Mouse (Mus musculus) midbrain, embryonic 10.5 days (tissue): ENCODE measurements around the gene Cyfip1. TPM values are rescaled to one million over a fixed set of nuclear protein-coding genes. Genes with fewer than 3 reads are reported as not detected.
A peak's percentile ranks its signal among the peaks of the same experiment; 100 is the strongest.
"Not testable (repeated sequence)": the region's sequence is repeated elsewhere in the genome, so short reads cannot be mapped to it uniquely, and the experiment has no call there.

Experiments
- DNase-seq: peaks from one replicate; pipeline ENCODE4 v3.0.0-alpha.2; 2017; ENCODE audit warnings: low spot score
- H3K27ac ChIP-seq: fragments of 300-500 bp; sonication (generic); replicated peaks from 2 replicates; pipeline ENCODE4 v1.5.1; 2016; ENCODE audit warnings: mild to moderate bottlenecking
- H3K27me3 ChIP-seq: fragments of 300-500 bp; sonication (generic); 2 replicates; pipeline ENCODE4 v1.6.1; 2016; ENCODE audit warnings: low read depth, mild to moderate bottlenecking; ENCODE audit not compliant: poor library complexity, severe bottlenecking
- H3K36me3 ChIP-seq: fragments of 300-500 bp; sonication (generic); 2 replicates; pipeline ENCODE4 v1.6.1; 2016; ENCODE audit warnings: mild to moderate bottlenecking, moderate library complexity
- H3K4me1 ChIP-seq: fragments of 300-500 bp; sonication (generic); 2 replicates; pipeline ENCODE4 v1.6.1; 2016
- H3K4me3 ChIP-seq: fragments of 300-500 bp; sonication (generic); 2 replicates; pipeline ENCODE4 v1.5.1; 2016; ENCODE audit warnings: mild to moderate bottlenecking, moderate library complexity
- H3K9me3 ChIP-seq: fragments of 300-500 bp; sonication (generic); replicated peaks from 2 replicates; pipeline ENCODE4 v1.6.1; 2016; ENCODE audit warnings: mild to moderate bottlenecking
- WGBS: fragments of 180-500 bp; shearing (Covaris S2); methylation state at CpG from one replicate; pipeline ENCODE4 v1.1.7; 2016; 5-methylcytosine and 5-hydroxymethylcytosine counted together
- polyA plus RNA-seq: library from polyadenylated mRNA; unstranded; fragments of >200 nt; fragmentation: Nextera tagmentation; extraction: Ambion mirVana; gene quantifications from 2 replicates; pipeline ENCODE4 v1.2.1, GENCODE M21; 2016

Cyfip1 gene
- polyA plus RNA-seq, 1 experiment from 2014 or later, result 79.2 TPM

GRCm38 (mm10) chr7:55911371-55911770 is 69.8 kb downstream of the Cyfip1 start:
- H3K4me3 ChIP-seq, result no peak overlapping the region
- no peak overlapping the region for H3K27ac ChIP-seq
- 92% methylated on average over 8 of the region's 8 CpGs for WGBS
- no peaks in the 10 kb centered on the region for H3K4me1 ChIP-seq
- H3K27me3 ChIP-seq, result no peaks in the 10 kb centered on the region
- peaks cover 99% of the 10 kb centered on the region for H3K36me3 ChIP-seq
- no peak for DNase-seq
- no peaks in the 10 kb centered on the region for H3K9me3 ChIP-seq

DNA sequence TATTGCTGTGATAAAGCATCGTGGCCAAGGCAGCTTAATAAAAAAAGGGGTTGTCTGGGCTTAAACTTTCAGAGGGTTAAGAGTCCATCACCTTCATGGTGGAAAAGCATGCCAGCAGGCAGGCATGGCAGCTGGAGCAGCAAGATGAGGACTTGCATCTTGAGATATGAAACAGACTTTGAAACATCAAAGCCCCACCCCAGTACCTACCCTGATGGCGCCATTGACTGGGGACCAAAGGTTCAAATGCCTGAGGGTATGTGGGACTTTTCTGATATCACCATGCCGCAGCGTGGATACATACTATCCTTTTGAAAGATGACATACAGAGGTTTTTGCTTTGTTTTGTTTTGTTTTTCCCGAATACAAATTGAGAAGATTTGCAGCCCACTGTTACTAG is 70.6 kb downstream of the Cyfip1 start:
- H3K4me3 ChIP-seq, result no peak overlapping the region
- 93% methylated on average over 5 of the region's 5 CpGs for WGBS
- peaks cover 100% of the 10 kb centered on the region for H3K36me3 ChIP-seq

DNA sequence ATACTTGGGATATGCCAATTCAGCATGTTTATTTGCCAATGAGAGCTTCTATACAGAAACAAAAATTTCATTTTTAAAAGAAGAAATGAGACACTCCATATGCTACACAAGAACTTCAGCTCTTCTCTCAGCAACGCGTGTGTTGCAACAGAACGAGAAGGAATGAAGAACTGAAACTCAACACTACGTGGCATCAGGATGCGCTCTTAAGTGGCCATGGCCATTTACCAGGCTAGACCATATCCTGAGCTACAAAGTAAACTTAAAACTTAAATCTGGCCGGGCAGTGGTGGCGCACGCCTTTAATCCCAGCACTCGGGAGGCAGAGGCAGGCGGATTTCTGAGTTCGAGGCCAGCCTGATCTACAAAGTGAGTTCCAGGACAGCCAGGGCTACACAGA is 76.8 kb downstream of the Cyfip1 start:
- DNase-seq, H3K27me3 ChIP-seq, H3K9me3 ChIP-seq, H3K4me1 ChIP-seq, H3K4me3 ChIP-seq, H3K27ac ChIP-seq: not testable (repeated sequence)
- H3K36me3 ChIP-seq, result peaks cover 96% of the 10 kb centered on the region
- WGBS, result 98% methylated on average over 11 of the region's 11 CpGs

More for the DNA sequence above, 70.6 kb downstream of the Cyfip1 start:
- Histone ChIP-seq H3K27ac (no peak overlapping the region), H3K27me3 (no peaks in the 10 kb centered on the region), H3K9me3 (no peaks in the 10 kb centered on the region), H3K4me1 (no peaks in the 10 kb centered on the region)
- no peak for DNase-seq

GRCm38 (mm10) chr7:55927262-55927661 is 85.7 kb downstream of the Cyfip1 start:
- Histone ChIP-seq H3K36me3 (peaks cover 95% of the 10 kb centered on the region), H3K4me3 (no peak overlapping the region), H3K9me3 (no peaks in the 10 kb centered on the region), H3K27me3 (no peaks in the 10 kb centered on the region), H3K4me1 (no peaks in the 10 kb centered on the region), H3K27ac (no peak overlapping the region)
- WGBS, result 93% methylated on average over 4 of the region's 4 CpGs
- DNase-seq, result no peak

DNA sequence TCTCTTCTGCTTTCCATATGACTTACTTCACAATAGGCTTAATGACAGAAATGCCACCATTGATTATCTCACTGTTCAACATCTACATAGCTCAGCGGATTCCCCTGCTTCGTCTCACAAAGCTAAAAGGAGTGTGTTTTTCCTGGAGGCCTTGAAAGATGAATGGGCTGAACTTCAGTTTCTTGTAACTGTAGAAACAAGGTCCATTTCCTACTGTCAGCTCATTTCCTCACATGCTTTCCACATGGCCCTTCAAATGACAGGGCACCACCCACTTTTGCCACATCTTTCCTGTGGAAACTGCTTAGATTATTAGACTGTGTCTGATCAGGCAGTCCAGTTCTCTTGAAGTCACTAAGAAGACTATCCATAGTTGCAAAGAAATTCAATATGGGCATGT is 87.1 kb downstream of the Cyfip1 start:
- Histone ChIP-seq H3K4me3 (no peak overlapping the region), H3K36me3 (peaks cover 90% of the 10 kb centered on the region), H3K9me3 (no peaks in the 10 kb centered on the region), H3K27me3 (no peaks in the 10 kb centered on the region), H3K27ac (no peak overlapping the region), H3K4me1 (no peaks in the 10 kb centered on the region)
- 93% methylated on average over 2 of the region's 2 CpGs for WGBS
- no peak for DNase-seq

GRCm38 (mm10) chr7:55935025-55935424 is 93.5 kb downstream of the Cyfip1 start:
- Histone ChIP-seq H3K27me3 (no peaks in the 10 kb centered on the region), H3K4me3 (no peak overlapping the region), H3K4me1 (no peaks in the 10 kb centered on the region), H3K27ac (no peak overlapping the region), H3K36me3 (peaks cover 48% of the 10 kb centered on the region), H3K9me3 (no peaks in the 10 kb centered on the region)
- DNase-seq, result no peak
- WGBS, result 95% methylated on average over 2 of the region's 2 CpGs

GRCm38 (mm10) chr7:55938341-55938740 is 96.8 kb downstream of the Cyfip1 start:
- peaks cover 40% of the 10 kb centered on the region for H3K36me3 ChIP-seq
- H3K9me3 ChIP-seq, result no peaks in the 10 kb centered on the region
- no peak overlapping the region for H3K4me3 ChIP-seq
- no peak for DNase-seq
- H3K4me1 ChIP-seq, result no peaks in the 10 kb centered on the region
- 94% methylated on average over 4 of the region's 4 CpGs for WGBS
- H3K27me3 ChIP-seq, result no peaks in the 10 kb centered on the region
- H3K27ac ChIP-seq, result no peak overlapping the region

GRCm38 (mm10) chr7:55956054-55956453 is 114.5 kb downstream of the Cyfip1 start:
- no peak for DNase-seq
- Histone ChIP-seq H3K9me3 (peaks cover 13% of the 10 kb centered on the region; the same call in 1 of the 2 replicates), H3K4me1 (peaks cover 6% of the 10 kb centered on the region), H3K27ac (no peak overlapping the region), H3K4me3 (no peak overlapping the region), H3K27me3 (no peaks in the 10 kb centered on the region), H3K36me3 (peaks cover 64% of the 10 kb centered on the region)
- 98% methylated on average over 2 of the region's 2 CpGs for WGBS

- H3K27ac ChIP-seq, result no peak overlapping the region
- peaks cover 13% of the 10 kb centered on the region; the same call in 1 of the 2 replicates for H3K9me3 ChIP-seq
- peaks cover 12% of the 10 kb centered on the region for H3K4me1 ChIP-seq
- H3K4me3 ChIP-seq, result no peak overlapping the region
- peaks cover 64% of the 10 kb centered on the region for H3K36me3 ChIP-seq
- 94% methylated on average over 3 of the region's 3 CpGs for WGBS
- DNase-seq, result no peak
- no peaks in the 10 kb centered on the region for H3K27me3 ChIP-seq
Measured at GRCm38 (mm10) chr7:55957178-55957577, 115.6 kb downstream of the Cyfip1 start.

DNA sequence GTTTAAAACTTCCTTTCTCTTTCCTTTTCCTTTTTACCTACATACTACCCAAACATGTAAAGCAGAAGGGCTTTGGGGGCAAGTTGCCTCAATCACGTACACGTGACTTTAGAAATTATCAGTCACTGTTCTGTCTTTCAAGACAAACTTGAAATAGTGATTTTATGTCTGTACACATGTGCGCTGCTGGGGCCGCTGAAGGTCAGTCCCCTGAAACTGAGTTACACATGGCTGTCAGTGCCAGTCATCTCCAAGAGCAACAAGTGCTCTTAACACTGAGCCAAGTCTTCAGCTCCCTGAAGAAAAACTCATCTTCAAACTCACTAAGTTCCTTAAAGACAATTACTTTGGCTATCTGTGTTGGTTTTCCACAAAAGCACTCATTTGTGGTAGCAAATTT is 116.4 kb downstream of the Cyfip1 start:
- no peaks in the 10 kb centered on the region for H3K27me3 ChIP-seq
- H3K36me3 ChIP-seq, result peaks cover 64% of the 10 kb centered on the region
- H3K27ac ChIP-seq, result no peak overlapping the region
- H3K4me3 ChIP-seq, result no peak overlapping the region
- DNase-seq, result no peak
- peaks cover 15% of the 10 kb centered on the region for H3K4me1 ChIP-seq
- peaks cover 13% of the 10 kb centered on the region; the same call in 1 of the 2 replicates for H3K9me3 ChIP-seq
- WGBS, result 97% methylated on average over 4 of the region's 4 CpGs

DNA sequence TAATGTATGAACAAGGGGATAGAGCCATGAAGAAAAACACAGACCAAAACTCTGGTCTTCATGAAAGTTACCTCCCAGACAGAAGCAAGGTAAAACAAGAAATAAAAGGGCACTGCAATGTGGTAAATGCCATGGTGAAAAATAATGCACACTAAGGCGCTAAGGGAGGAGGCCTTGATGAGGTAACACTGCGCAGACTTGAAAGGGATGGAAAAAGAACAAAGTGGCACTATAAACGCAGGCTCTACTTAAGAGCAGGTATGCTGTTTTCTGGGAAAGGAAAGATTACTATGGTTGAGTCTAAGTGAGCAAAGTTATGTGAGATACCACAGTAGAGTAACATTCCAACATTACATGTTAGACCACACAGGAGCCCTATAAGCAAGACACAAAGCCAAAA is 118.3 kb downstream of the Cyfip1 start:
- Histone ChIP-seq H3K36me3 (peaks cover 52% of the 10 kb centered on the region), H3K27ac (no peak overlapping the region), H3K9me3 (peaks cover 2% of the 10 kb centered on the region; the same call in 1 of the 2 replicates), H3K27me3 (no peaks in the 10 kb centered on the region), H3K4me3 (no peak overlapping the region), H3K4me1 (peaks cover 23% of the 10 kb centered on the region)
- WGBS, result 96% methylated on average over 3 of the region's 3 CpGs
- no peak for DNase-seq

DNA sequence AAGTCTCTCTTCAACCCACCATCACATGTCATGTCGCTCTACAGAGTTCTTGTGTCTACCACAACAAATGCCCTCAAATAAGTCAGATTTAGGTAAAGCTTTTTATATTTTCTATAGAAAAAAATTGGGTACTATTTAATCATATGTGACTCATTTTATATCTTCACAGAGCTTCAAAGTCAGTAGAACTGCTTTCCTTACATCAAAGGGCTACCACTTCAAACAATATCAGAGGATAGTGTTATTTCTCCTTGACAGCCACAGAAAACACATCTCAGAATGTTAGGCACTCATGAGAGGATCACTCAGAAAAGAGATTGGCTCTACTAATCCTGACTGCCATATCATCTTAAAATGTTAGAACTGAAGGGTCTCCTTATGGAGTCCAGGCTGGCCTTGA is 119.0 kb downstream of the Cyfip1 start:
- Histone ChIP-seq H3K36me3 (peaks cover 45% of the 10 kb centered on the region), H3K9me3 (no peaks in the 10 kb centered on the region), H3K27me3 (no peaks in the 10 kb centered on the region), H3K4me1 (peaks cover 23% of the 10 kb centered on the region), H3K27ac (no peak overlapping the region), H3K4me3 (no peak overlapping the region)
- DNase-seq, result no peak
- 96% methylated on average over 1 of the region's 1 CpGs for WGBS

- WGBS, result under 1% methylated on average over 70 of the region's 70 CpGs
- peak within 1 kb of the TSS; percentile 92 for H3K4me3 ChIP-seq
- peaks cover 29% of the 10 kb centered on the region for H3K36me3 ChIP-seq
- peak; percentile 93 for DNase-seq
- H3K4me1 ChIP-seq, result peaks cover 32% of the 10 kb centered on the region
- H3K27ac ChIP-seq, result peak within 1 kb of the TSS; percentile 94
- no peaks in the 10 kb centered on the region for H3K27me3 ChIP-seq
- no peaks in the 10 kb centered on the region for H3K9me3 ChIP-seq
Measured at GRCm38 (mm10) chr7:55962004-55962908, 120.7 kb downstream of the Cyfip1 start, which contains the start of gene Nipa2. Gene Nipa2, minus strand, starts transcription at chr7:55962476.
